Mouse (Mus musculus): ENCODE data around the gene Auts2.

DNA sequence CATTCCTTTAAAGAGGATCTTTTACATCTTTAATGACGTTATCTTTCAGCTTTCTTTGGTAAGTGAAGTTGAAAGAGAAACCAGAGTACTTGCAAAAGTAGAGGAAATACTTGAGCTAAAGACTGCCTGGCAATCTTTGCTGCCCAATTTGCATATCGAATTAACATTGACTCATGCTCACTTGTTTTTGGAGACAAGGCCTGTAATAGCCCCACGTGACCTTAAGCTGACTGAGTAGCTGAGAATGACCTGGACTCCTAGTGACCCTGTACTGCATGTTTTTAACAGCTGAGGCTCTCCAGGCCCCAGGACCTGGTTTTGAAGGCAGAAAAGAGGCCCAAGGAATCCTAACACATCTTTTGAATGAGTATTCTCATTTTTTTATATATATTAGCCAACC is 259.4 kb downstream of the Auts2 start:
- TF ChIP-seq ZC3H11A (IDR thresholded peaks at IDR 0.05; ENCODE audit: low read depth, low read length) (no peak), MXI1 (IDR thresholded peaks at IDR 0.05; ENCODE audit: low read depth, low read length) (no peak), CTCF (conservative IDR thresholded peaks at IDR 0.05 in 1 of 2, IDR thresholded peaks at IDR 0.05 in 1 of 2; ENCODE audit: low read depth in 2 of 2, low read length in 2 of 2) (no peak), SMC3 (IDR thresholded peaks at IDR 0.05; ENCODE audit: low read depth, low read length) (no peak), POLR2AphosphoS2 (IDR thresholded peaks at IDR 0.05; ENCODE audit: low read depth, low read length) (no peak), MEF2A (IDR thresholded peaks at IDR 0.05; ENCODE audit: borderline replicate concordance, low read depth, low read length) (no peak), POLR2A (IDR thresholded peaks at IDR 0.05; ENCODE audit: low read depth, low read length) (no peak), NRF1 (IDR thresholded peaks at IDR 0.05; ENCODE audit: low read depth, low read length) (no peak), EP300 (IDR thresholded peaks at IDR 0.05; ENCODE audit: low read length) (no peak), BHLHE40 (IDR thresholded peaks at IDR 0.05; ENCODE audit: low read depth, low read length) (no peak), CHD2 (IDR thresholded peaks at IDR 0.05; ENCODE audit: low read length) (no peak), PAX5 (IDR thresholded peaks at IDR 0.05; ENCODE audit: low read length) (no peak), ZMIZ1 (IDR thresholded peaks at IDR 0.05; ENCODE audit: low read depth, low read length) (no peak), USF1 (IDR thresholded peaks at IDR 0.05; ENCODE audit: low read depth, low read length) (no peak)

All from CH12.LX (cell line).